Mouse (Mus musculus): ENCODE measurements around the gene Adgrg7. TPM values are rescaled to one million over a fixed set of nuclear protein-coding genes. Genes with fewer than 3 reads are reported as not detected.

Gene Adgrg7
- polyA plus RNA-seq, 1 experiment = not detected

- Histone ChIP-seq H3K4me3 (ENCODE audit: insufficient read depth, poor library complexity, severe bottlenecking) (no peak overlapping the region), H3K36me3 (ENCODE audit: control insufficient read depth, insufficient read depth) (no peaks in the 10 kb centered on the region), H3K27me3 (ENCODE audit: control insufficient read depth, insufficient read depth, insufficient read length) (no peaks in the 10 kb centered on the region), H3K79me3 (ENCODE audit: low read depth) (no peaks in the 10 kb centered on the region), H3ac (ENCODE audit: control insufficient read depth, insufficient read length, low read depth) (no peak overlapping the region), H3K79me2 (ENCODE audit: control insufficient read depth, insufficient read depth) (no peaks in the 10 kb centered on the region)
- TF ChIP-seq MAX (IDR thresholded peaks at IDR 0.05) = no peak
- no peak for TF ChIP-seq CEBPB (IDR thresholded peaks at IDR 0.05; ENCODE audit: low read depth)
- no peak for TF ChIP-seq USF1 (IDR thresholded peaks at IDR 0.05; ENCODE audit: low read depth)
- TF ChIP-seq MYOD1 (IDR thresholded peaks at IDR 0.05; ENCODE audit: control insufficient read depth, insufficient read length, low read depth) = no peak
- no peak for TF ChIP-seq MYOG (IDR thresholded peaks at IDR 0.05; ENCODE audit: control insufficient read depth, extremely low read depth, insufficient read length)
- TF ChIP-seq FOSL1 (IDR thresholded peaks at IDR 0.05; ENCODE audit: insufficient read depth, low read length, poor library complexity, severe bottlenecking) = no peak
- no peak for TF ChIP-seq CTCF (IDR thresholded peaks at IDR 0.05; ENCODE audit: control insufficient read depth, insufficient read depth, insufficient read length)
Observed at GRCm38 (mm10) chr16:56800469-56800868, 4.8 kb upstream of the Adgrg7 start.

DNA sequence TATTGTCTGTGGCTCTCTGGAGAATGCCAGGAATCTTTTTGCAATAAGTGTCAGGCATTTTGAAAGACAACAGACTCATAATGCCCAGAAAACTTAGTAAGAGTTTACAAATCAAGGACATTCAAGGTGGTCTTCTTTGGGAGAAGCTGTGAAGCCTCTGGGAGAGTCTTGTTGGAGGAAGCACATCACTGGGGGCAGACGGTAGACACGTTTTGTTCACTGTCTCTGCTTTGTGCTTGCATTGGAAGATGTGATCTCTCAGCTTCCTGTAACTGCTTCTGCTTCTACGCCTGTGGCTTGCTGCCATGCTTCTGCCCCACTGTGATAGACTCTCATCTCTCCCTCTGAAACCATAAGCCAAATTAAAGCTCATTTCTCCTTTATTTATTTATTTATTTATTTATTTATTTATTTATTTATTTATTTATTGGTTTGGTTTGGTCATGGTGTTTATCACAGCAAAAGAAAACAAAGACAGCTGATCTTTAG is 3.9 kb upstream of the Adgrg7 start:
- TF ChIP-seq CEBPB (IDR thresholded peaks at IDR 0.05; ENCODE audit: low read depth) (no peak), CTCF (IDR thresholded peaks at IDR 0.05; ENCODE audit: control insufficient read depth, insufficient read depth, insufficient read length) (no peak), USF1 (IDR thresholded peaks at IDR 0.05; ENCODE audit: low read depth) (no peak), MYOD1 (IDR thresholded peaks at IDR 0.05; ENCODE audit: control insufficient read depth, insufficient read length, low read depth) (no peak), MYOG (IDR thresholded peaks at IDR 0.05; ENCODE audit: control insufficient read depth, extremely low read depth, insufficient read length) (no peak), FOSL1 (IDR thresholded peaks at IDR 0.05; ENCODE audit: insufficient read depth, low read length, poor library complexity, severe bottlenecking) (no peak), MAX (IDR thresholded peaks at IDR 0.05) (no peak)
- H3K79me2 ChIP-seq (ENCODE audit: control insufficient read depth, insufficient read depth) = no peaks in the 10 kb centered on the region
- no peak overlapping the region for H3K4me3 ChIP-seq (ENCODE audit: insufficient read depth, poor library complexity, severe bottlenecking)
- no peaks in the 10 kb centered on the region for H3K27me3 ChIP-seq (ENCODE audit: control insufficient read depth, insufficient read depth, insufficient read length)
- H3K79me3 ChIP-seq (ENCODE audit: low read depth) = no peaks in the 10 kb centered on the region
- no peaks in the 10 kb centered on the region for H3K36me3 ChIP-seq (ENCODE audit: control insufficient read depth, insufficient read depth)
- H3ac ChIP-seq (ENCODE audit: control insufficient read depth, insufficient read length, low read depth) = no peak overlapping the region

GRCm38 (mm10) chr16:56798873-56799272 is 3.2 kb upstream of the Adgrg7 start:
- no peaks in the 10 kb centered on the region for H3K79me3 ChIP-seq (ENCODE audit: low read depth)
- H3K27me3 ChIP-seq (ENCODE audit: control insufficient read depth, insufficient read depth, insufficient read length) = no peaks in the 10 kb centered on the region
- no peak for TF ChIP-seq MYOD1 (IDR thresholded peaks at IDR 0.05; ENCODE audit: control insufficient read depth, insufficient read length, low read depth)
- no peak for TF ChIP-seq MYOG (IDR thresholded peaks at IDR 0.05; ENCODE audit: control insufficient read depth, extremely low read depth, insufficient read length)
- no peak for TF ChIP-seq USF1 (IDR thresholded peaks at IDR 0.05; ENCODE audit: low read depth)
- no peak for TF ChIP-seq CTCF (IDR thresholded peaks at IDR 0.05; ENCODE audit: control insufficient read depth, insufficient read depth, insufficient read length)
- no peak for TF ChIP-seq CEBPB (IDR thresholded peaks at IDR 0.05; ENCODE audit: low read depth)
- no peak for TF ChIP-seq MAX (IDR thresholded peaks at IDR 0.05)
- no peak for TF ChIP-seq FOSL1 (IDR thresholded peaks at IDR 0.05; ENCODE audit: insufficient read depth, low read length, poor library complexity, severe bottlenecking)
- no peaks in the 10 kb centered on the region for H3K79me2 ChIP-seq (ENCODE audit: control insufficient read depth, insufficient read depth)
- H3K4me3 ChIP-seq (ENCODE audit: insufficient read depth, poor library complexity, severe bottlenecking) = no peak overlapping the region
- H3K36me3 ChIP-seq (ENCODE audit: control insufficient read depth, insufficient read depth) = no peaks in the 10 kb centered on the region
- H3ac ChIP-seq (ENCODE audit: control insufficient read depth, insufficient read length, low read depth) = no peak overlapping the region

DNA sequence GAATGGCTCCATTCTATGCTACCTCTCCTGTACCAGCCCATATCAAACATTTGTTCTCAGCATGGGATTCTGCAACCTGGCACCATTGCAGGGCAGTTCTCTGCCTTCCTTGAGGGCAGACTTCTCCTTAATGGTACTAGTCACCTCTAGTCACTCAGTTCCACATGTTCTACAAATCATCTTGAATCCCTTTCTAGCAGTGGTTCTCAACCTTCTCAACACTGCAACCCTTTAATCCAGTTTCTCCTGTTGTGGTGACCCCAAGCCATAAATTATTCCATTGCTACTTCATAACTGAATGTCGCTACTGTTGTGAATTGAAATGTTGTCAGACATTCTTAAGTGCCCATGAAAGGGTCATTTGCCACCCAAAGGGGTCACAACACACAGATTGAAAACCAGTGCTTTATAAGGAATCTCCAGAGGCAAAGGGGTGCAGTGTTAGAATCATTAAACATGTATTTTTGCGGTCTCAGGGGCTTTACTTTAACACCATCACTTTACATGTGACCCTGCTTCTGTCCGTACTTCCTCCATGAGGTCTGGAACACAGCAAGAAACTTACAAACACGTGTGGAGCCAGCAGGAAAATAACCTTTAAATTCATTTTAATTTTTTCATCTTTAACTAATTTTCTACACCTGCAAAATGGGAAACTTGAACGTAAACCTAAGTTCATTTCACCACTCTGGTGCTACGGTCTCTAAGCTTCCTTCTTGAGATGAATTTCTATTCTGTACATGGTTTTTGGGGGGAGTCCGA is 1.1 kb downstream of the Adgrg7 start:
- Histone ChIP-seq H3K27me3 (ENCODE audit: control insufficient read depth, insufficient read depth, insufficient read length) (no peaks in the 10 kb centered on the region), H3K79me3 (ENCODE audit: low read depth) (no peaks in the 10 kb centered on the region), H3ac (ENCODE audit: control insufficient read depth, insufficient read length, low read depth) (no peak overlapping the region), H3K4me3 (ENCODE audit: insufficient read depth, poor library complexity, severe bottlenecking) (no peak overlapping the region), H3K36me3 (ENCODE audit: control insufficient read depth, insufficient read depth) (no peaks in the 10 kb centered on the region), H3K79me2 (ENCODE audit: control insufficient read depth, insufficient read depth) (no peaks in the 10 kb centered on the region)
- no peak for TF ChIP-seq MAX (IDR thresholded peaks at IDR 0.05)
- TF ChIP-seq CEBPB (IDR thresholded peaks at IDR 0.05; ENCODE audit: low read depth) = no peak
- TF ChIP-seq FOSL1 (IDR thresholded peaks at IDR 0.05; ENCODE audit: insufficient read depth, low read length, poor library complexity, severe bottlenecking) = no peak
- no peak for TF ChIP-seq CTCF (IDR thresholded peaks at IDR 0.05; ENCODE audit: control insufficient read depth, insufficient read depth, insufficient read length)
- no peak for TF ChIP-seq USF1 (IDR thresholded peaks at IDR 0.05; ENCODE audit: low read depth)
- no peak for TF ChIP-seq MYOG (IDR thresholded peaks at IDR 0.05; ENCODE audit: control insufficient read depth, extremely low read depth, insufficient read length)
- TF ChIP-seq MYOD1 (IDR thresholded peaks at IDR 0.05; ENCODE audit: control insufficient read depth, insufficient read length, low read depth) = no peak

DNA sequence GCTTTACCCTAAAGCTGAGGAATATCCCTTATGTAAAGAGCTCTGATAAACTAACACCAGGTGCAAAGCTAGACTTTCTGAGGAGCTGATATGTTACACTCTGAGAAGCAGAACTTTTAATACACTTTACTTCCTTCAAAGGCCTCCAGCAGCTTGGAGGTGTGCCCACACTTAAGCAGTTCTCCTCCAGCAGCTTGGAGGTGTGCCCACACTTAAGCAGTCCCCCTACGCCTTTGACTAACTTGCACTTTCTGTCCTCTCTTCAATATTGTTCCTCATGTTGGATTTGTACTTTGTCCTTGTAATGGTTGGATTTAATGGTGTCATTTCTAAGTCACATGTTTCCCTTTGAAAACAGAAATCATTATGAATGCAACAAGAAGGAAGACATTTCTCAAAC is 1.9 kb downstream of the Adgrg7 start:
- no peak for TF ChIP-seq MYOD1 (IDR thresholded peaks at IDR 0.05; ENCODE audit: control insufficient read depth, insufficient read length, low read depth)
- TF ChIP-seq MAX (IDR thresholded peaks at IDR 0.05) = no peak
- no peak for TF ChIP-seq USF1 (IDR thresholded peaks at IDR 0.05; ENCODE audit: low read depth)
- no peak for TF ChIP-seq CTCF (IDR thresholded peaks at IDR 0.05; ENCODE audit: control insufficient read depth, insufficient read depth, insufficient read length)

More for the DNA sequence above, 1.9 kb downstream of the Adgrg7 start:
- no peaks in the 10 kb centered on the region for H3K79me3 ChIP-seq (ENCODE audit: low read depth)
- H3K27me3 ChIP-seq (ENCODE audit: control insufficient read depth, insufficient read depth, insufficient read length) = no peaks in the 10 kb centered on the region
- no peak overlapping the region for H3ac ChIP-seq (ENCODE audit: control insufficient read depth, insufficient read length, low read depth)
- H3K36me3 ChIP-seq (ENCODE audit: control insufficient read depth, insufficient read depth) = no peaks in the 10 kb centered on the region
- no peaks in the 10 kb centered on the region for H3K79me2 ChIP-seq (ENCODE audit: control insufficient read depth, insufficient read depth)
- H3K4me3 ChIP-seq (ENCODE audit: insufficient read depth, poor library complexity, severe bottlenecking) = no peak overlapping the region

All from C2C12 (cell line).